Mouse (Mus musculus): Measurements from ENCODE around the gene Tmem266.

Tmem266 gene

DNA sequence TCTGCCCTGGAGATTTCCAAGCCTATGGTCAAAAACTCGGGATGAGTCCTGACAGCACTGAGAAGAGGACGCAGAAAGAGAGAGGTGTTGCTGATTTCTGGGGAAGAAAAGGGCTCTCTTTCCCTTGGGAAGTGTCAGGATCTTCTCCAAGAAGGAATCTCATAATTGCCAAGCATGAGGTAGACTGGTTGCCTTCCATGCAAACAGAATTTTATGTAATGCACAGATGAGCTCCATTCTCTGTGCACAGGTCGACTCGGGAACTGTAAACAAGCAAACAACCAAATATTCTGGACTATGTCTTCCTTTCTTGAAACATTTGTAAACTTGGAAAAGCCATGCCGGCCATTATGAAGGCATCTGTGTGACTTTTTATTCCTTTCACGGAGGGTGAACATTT, 2.7 kb downstream of the Tmem266 start:
- in situ Hi-C loops (cut with MboI, MseI), result no loop called here

DNA sequence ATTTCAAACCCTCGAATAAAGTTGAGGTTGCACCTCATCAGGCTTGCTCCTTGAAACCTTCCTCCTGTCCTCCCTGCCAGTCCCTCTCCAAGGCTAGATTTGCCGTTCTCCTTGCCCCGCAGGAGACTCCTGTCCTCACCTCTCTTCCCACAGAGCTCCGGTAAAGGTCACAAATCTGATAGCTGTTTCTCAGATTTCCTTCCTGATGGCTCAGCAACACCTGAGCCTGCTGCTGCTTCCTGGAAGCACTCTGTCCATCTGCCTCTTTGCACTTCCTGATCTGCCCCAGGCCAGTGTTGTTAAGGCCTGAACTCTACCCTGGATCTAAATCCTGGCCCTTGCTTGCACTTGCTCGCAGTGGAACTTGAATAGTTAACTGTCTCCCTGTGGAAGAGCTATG, 5.8 kb downstream of the Tmem266 start:
- in situ Hi-C loops (cut with MboI, MseI), result no loop called here

DNA sequence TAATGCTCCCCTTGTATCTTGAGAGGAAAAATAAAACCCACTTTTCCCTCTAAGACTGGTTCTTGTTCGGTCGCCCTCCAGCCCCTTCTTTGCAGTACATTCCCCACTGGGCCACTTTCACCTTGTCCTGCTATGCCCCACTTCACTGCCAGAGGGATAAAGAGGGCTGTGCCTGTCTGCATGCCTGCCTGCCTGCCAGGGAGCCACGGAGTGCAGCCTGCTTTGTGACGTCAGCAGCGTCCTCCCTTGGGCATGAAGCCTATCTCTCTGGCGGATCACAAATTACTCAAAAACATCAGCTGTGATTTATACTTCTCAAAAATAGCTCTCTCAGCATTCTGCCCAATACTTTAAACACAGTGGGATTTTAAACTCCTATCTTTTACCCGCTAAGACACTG, 6.2 kb downstream of the Tmem266 start:
- in situ Hi-C loops (cut with MboI, MseI), result no loop called here

DNA sequence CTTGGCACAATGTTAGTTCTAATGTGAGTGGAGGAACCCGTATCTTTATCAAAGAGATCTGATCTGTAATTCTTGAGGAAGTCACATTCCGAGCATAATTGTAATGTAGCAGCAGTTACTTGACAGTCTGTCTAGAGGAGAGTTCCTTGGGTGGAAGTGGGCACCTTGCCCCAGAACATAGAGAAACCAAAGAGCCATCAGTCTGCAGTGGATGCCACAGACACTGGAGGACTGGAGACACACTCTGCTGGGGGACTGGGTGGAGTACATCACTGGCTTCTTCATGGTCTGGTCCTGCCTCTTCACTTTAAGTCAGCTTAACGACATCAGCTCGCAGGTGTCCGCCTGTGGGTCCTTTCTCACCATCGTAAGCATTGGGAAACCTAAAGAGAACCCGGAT, 17.5 kb downstream of the Tmem266 start:
- in situ Hi-C loops (cut with MboI, MseI), result no loop called here

DNA sequence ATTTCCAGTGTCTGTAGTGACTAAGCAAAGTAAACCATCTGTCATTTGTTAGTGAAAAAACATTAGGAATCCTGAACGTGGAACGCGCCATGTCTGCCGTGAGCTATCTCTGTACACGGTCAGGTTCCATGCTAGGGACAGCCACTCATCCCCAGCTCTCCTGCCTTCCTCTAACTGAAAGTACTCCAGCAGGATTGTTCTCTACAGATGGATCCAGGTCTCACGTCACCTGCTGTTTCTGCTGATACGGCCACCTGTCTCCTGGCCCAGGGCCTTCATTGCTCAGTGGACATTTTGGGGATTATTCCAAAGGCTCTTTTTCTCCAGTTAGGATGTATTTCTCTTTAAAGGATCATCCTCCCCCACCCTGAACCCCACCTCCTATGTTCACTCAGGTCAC, 18.6 kb downstream of the Tmem266 start:
- in situ Hi-C loops (cut with MboI, MseI), result no loop called here

DNA sequence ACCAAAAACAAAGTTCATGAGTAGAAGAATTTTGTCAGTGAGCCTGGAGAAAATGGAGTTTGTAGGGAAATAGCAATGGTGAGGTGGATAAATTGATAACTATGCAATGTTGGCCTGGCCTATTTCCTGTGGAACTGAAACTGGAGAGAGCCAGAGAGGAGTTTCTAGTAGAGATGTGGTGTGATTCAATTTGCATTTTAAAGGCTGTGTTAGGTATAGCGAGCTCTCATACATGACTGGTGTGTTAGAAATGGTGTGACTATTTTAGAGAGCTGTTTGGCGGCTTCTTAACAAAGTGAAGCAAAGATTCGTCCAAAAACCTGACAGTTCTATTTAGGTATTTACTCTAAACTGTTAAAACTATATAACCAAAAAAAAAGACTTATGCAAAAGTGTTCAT, 22.0 kb downstream of the Tmem266 start:
- in situ Hi-C loops (cut with MboI, MseI), result no loop called here

DNA sequence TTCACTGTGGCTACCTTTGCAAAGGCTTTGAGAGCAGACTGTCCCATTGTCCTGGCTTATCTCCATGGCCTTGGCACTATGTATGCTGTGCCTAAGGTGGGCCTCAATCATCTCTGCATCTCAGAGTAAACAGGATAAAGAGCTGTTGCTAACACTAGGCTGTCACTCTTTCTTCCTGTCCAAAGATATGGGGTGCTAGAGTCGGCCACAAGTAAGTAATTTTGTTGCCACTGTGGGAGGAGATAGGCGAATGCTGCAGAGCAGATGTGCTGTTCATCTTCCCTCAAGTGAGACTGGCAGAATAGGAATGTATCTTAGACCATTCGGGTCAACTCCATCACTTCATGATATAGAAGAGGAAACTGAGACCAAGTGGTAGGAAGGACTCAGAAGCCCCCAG, 28.0 kb downstream of the Tmem266 start:
- in situ Hi-C loops (cut with MboI, MseI), result no loop called here

DNA sequence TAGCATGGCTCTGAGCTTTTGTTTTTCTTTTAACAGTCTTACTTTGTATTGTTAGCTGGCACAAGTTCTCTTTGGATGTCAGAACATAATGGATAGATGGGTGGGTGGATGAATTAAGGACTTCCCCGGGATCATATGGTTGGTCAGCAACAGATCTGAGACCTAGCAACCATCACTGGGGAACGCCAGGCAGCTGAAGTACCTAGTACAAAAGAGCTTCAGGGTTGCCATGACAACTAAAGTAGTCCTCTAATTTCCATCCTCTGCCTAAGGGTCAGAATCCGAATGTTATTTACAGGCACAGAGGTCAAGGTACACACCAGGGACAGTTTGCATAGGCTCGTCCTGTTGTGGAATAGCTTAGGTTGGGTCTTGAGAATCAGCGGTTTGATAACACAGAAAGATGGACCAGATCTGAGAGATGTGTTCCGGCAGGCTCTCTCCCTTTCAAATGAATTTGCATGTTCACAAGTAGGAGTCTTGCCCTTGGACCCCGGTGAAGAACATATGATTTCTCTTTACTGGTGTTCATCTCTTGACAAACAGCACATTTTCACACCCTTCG, 28.6 kb downstream of the Tmem266 start:
- in situ Hi-C loops (cut with MboI, MseI), result no loop called here

DNA sequence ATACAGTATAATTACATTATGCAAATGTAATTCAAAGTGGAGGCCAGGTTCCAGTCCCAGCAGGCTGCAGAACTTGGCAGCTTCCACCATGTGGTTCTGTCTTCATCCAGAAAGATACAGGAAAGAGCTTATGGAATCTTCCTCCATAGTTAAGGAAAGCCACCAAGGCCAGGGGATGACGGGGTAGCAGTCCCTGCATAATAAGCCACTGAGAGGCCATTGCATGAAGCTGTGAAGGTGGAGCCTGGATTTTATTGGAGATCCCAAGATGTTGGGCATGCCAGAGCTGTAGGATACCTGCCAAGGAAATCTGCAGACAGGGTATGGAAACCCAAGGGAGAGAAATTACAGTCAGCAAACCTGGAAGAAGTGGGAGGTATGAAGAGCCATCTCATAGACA, 30.5 kb downstream of the Tmem266 start:
- in situ Hi-C loops (cut with MboI, MseI), result no loop called here

DNA sequence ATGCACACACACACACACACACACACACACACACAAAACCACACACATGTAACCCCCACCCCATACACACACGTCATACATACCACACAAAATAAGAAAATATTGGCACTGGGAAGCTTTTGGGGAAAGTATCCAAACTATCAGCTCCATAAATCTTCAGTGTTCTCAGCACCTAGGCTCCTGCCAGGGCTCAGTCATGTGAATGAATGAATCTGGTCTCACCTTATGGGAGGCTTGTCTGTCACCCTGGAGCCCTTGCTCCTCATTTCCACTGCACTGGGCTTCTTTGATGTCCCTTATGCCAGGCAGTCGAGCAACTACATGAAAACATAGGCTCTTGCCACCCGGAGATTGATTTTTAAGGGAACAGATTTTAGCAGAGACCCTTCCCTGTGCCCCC, 33.7 kb downstream of the Tmem266 start:
- in situ Hi-C loops (cut with MboI, MseI), result no loop called here

DNA sequence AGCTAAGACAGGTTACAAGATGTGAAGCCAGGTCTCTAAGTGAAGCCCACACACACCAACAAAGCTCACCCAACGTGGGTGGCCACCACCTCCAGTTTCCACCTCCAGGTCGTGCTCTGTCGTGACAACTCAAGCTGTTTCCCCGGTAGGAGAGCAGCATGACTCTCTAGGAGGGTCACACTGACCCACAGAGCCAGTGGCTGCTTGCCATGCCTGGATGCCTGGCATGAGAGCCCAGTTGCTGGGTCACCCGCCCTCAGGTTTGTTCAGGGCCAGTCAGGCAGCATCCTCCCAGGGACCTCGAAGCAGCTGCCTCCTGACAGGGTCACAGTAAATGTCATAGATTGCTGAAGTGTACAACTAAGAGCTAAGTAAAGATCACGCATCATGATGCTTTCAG, 34.1 kb downstream of the Tmem266 start:
- in situ Hi-C loops (cut with MboI, MseI), result no loop called here

DNA sequence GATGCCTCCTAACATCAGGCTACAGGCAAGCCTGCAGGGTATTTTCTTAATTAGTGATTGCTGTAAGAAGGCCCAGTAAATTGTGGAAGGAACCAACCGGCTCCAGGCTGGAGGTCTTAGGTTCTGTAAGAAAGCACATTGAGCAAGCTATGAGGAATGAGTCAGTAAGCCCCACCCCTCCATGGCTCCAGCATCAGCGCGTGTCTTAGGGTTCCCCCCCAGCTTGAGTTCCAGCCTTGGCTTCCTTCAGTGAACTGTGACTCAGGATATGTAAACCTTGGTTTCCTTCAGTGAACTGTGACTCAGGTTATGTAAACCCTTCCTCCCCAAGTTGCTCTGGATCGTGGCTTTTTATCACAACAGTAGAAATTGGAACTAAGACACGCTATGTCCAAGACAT, 35.3 kb downstream of the Tmem266 start:
- in situ Hi-C loops (cut with MboI, MseI), result no loop called here

DNA sequence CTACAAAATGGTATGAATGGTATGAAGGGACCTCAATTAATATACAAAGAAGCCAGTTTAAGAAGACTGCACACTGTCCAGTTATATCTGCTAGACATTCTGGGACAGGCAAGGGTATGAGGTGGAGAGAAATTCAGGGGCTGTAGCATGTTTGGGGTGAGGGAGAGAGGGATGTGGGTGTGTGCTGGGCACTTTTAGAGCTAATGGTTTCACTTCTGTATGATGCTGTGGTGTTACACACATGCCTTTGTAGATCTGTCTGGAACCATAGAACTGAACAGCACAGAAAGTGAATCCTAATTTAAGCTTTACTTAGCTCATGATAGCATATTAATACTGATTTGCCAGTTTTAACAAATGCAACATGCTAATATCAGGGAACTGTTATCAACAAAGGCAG, 37.0 kb downstream of the Tmem266 start:
- in situ Hi-C loops (cut with MboI, MseI), result no loop called here

DNA sequence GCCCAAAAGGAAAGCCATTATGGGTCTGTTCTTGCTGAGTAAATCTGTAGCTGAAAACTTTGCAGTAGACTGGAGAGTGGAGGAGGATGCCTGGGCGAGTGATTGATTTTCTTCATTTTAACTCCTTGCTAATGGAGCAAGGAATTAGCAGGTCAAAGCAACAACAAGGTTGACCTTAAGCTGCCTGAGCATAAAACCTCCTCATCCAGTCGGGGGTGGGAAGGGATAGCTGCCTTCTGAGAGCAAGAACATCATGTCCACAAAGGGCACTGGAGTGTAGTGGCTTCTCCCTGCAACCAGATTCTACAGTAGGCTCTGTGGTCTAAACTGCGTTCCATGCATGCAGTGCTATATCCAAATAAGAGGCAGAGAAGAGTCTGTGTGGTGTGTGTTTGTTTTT, 41.3 kb downstream of the Tmem266 start:
- in situ Hi-C loops (cut with MboI, MseI), result no loop called here

DNA sequence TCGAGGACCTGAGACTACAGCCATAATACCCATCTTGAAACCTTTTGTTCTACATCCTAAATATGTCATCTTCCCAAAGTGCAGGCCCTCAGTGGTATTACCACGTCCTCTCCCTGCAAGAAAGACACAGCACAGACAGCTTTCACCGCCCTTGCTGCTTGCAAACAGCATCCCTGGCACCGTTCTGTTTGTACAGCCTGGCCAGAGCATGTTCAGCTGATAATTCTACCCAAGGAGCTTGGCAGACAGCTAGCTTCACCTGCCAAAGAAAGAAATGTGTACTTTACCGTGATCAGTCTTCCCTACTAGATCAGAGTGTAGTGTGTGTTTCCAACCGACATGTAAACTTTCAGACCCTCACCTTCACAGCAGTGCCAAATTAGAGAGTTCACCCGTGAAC, 45.2 kb downstream of the Tmem266 start:
- in situ Hi-C loops (cut with MboI, MseI), result no loop called here

DNA sequence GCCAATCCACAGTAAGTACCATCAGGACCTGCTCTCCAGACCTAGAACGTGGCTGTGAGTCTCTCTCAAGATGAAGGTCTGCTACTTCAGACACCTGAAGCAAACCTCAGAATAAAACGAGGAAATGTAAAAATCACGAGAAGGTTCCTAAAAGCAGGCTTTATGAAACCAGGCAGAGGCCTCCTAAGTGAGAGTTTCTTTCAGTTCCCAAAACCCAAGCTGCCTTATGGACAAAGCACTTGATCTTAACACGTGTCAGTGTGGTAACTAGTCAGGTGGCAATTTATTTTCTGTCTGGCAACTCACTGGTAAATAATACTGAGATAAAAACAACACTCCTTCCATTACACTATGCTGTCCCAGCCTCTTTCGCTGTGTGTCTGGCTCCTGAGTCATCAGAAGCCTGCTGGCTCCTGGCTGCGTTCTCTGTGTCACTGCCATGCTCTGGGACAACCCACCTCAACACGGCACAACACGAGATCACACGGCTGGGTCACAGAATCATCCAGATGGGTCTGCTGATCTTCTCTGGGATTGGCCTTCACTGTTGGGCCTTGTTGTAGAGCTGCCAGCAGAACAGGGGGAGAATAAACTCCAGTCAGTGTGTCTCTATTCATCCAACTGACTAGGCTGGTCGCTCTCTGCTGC, 51.0 kb downstream of the Tmem266 start:
- in situ Hi-C loops (cut with MboI, MseI), result no loop called here

DNA sequence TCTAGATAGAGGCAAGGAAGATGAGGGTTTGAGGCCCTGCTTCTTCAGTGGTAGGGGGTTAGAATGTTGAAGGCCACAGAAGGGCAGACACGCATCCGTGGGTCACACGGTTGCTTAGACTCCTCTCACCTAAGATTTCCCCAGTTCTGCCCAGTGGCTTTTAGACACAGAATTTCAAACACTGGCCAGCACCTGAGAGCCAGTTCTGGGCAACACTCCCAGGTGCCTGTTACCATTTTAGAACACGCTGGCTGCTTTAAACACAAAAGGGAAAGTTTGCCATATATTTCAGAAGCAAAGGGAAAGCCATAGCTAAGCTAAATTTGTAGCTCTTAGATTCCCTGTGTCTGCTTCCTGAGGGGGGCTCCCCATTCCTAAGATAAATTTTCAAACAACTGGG, 54.7 kb downstream of the Tmem266 start:
- in situ Hi-C loops (cut with MboI, MseI), result no loop called here

DNA sequence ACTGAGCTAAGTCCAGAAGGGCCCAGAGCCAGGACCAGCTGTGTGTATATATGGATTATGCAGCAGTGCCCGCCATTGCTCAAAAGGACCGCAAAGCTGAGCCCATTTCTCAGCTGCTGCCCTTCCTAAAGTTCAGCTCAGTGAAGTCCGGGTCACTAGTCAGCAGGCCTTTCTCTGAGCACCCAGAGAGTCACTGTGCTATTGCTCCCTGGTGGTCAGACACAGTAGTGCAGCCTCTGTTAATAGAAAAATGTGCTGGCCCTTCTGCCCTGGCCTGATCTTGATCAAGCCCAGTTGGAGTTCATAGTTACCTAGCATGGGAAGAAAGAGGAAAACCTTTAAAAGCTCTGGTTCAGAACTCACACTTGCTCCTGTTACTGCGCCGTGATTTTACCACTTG, 55.7 kb downstream of the Tmem266 start:
- in situ Hi-C loops (cut with MboI, MseI), result no loop called here

DNA sequence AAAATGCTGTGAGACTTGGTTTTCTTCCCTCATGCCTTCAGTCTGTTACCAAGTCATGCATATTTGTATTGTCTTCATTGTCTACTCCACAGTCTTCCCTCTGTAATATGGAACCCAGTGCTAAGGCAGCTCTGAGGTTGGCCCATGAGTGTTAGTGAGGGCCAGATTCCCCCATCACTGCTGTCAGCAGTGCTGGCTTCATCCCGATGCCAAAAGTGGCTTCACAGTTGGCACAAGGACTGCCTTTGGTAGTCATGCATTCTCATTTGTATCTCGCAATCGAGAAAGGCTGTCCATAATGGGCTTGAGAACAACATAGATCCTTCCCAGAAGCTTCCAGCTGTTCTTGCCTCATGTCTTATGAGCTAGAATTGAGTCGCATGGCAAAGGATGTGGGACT, 59.4 kb downstream of the Tmem266 start:
- in situ Hi-C loops (cut with MboI, MseI), result no loop called here

DNA sequence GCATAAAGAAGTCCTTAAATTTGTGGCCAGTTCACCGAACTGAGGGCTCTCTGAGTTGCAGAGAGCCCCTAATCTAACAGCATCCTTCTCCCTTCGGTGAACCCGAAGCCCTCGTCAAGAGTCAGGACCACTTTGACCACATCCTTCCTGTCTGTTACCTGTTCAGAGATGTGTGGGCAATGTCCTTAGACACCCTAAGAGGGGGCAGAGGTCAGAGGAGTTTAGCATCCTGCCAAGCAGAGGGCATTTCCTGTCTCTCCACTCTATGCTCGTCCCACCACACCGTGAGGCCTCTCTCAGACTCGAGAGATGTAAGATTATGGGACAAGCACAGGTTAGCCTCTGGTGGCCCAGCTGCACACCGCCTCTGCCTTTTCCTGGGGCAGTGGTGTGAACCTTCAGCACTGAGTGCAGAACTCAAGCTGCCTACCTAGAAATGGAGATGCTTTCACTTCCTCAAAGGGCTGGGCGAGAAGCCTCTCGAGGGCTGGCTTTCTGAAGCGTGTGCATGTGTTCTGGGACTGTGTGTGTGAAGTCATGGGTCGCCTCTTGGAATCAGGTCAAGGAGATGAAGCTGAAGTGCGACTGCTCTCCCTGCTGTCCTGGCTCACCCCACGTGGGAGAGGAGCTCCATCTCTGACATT, 61.3 kb downstream of the Tmem266 start:
- in situ Hi-C loops (cut with MboI, MseI), result no loop called here

DNA sequence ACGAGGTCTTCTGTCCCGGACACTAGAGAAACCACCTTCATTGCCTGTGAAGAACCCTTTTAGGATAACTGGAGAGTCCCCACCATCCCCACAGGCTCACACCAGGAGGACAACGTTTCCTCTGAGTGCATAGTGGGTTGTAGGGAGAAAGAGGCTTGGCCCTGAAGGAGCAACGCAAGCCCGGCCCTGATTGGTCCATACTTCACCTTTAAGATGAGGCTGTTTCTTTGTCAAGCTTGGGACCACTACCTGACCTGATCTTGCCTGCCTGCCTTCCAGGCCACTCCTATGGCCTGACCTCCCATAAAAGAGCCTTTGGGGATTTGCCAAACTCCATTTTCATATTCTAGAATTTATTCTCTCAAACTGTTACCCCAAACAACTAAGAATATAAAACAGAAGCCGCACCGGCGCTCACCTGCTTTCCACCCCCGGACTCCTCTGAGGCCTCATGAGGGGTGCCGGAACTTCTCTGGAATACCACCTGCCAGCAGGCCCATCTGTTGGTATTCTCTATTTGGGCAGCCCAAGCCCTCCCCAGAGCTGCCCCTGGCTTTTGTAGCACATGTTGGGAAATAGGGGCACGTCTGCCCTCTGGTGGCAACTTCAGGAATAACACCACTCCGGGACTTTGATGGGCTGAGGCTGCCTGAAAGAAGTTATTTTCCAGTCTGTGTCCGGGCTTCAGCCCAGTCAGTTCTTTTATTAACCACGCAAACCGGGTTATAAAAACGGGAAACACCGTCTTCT, 65.4 kb downstream of the Tmem266 start:
- in situ Hi-C loops (cut with MboI, MseI), result no loop called here

DNA sequence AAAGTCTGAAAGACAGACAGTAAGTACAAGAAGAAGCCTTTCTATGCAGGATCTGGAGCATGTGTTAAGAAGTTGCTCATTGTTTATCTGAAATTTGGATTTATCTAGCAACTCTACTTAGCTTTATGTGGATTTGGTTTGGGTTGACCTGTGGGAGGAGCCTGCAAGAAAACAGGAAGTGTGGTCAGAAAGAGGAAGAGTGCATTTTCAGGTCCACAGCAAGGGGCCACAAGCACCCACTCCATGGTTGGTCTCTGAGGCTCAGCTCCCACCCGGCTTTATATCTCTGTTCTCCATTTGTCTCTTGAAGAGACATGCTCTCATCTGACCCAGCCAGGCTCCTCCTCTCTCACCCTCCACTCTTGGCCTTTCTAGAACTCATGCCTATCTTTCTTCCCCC, 68.9 kb downstream of the Tmem266 start:
- in situ Hi-C loops (cut with MboI, MseI), result no loop called here

DNA sequence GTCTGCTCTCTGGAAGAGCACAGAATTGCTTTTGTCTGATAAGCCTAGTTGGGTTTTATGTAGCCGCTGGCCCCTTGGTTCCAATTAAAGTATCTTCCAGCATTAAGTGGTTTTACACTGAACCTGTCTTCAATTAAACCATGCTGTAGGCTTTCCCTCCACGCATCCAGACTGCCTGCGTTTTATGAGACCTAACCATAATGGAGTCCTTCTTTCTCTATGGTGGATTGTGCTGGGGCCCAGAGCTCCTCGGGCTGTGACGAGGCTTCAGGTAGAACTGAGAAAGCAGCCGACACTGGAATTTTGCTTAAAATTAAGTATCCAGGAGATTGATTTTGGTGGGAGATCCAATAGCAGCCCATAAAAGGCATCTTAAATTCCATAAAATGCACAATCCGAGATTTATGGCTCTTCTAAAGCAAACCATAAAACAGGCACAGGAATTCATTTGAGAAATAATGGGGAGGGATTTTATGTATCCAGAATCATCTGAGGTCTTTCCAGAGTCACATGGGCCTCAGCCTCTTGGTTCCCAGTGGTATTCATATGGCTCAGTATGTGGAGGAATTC, 72.4 kb downstream of the Tmem266 start:
- in situ Hi-C loops (cut with MboI, MseI), result no loop called here

Data from T-helper 2 cell (primary cell).